Mouse (Mus musculus) midbrain, embryonic 12.5 days (tissue): ENCODE measurements around the gene AC124108.1. TPM values are rescaled to one million over a fixed set of nuclear protein-coding genes. Genes with fewer than 3 reads are reported as not detected.

ENCODE experiments used
- ATAC-seq: fragments of 200-750 bp; cut with Nextera tagmentation; 2 replicates; pipeline ENCODE4 v1.8.0; 2017; ENCODE audit warnings: low read depth, moderate TSS enrichment, moderate library complexity; ENCODE audit not compliant: low FRiP score
- H3K27ac ChIP-seq: fragments of 300-500 bp; sonication (generic); replicated peaks from 2 replicates; pipeline ENCODE4 v1.5.1; 2016; ENCODE audit warnings: mild to moderate bottlenecking
- H3K27me3 ChIP-seq: fragments of 300-500 bp; sonication (generic); 2 replicates; pipeline ENCODE4 v1.6.1; 2016; ENCODE audit warnings: mild to moderate bottlenecking
- H3K36me3 ChIP-seq: fragments of 300-500 bp; sonication (generic); 2 replicates; pipeline ENCODE4 v1.6.1; 2016
- H3K4me1 ChIP-seq: fragments of 300-500 bp; sonication (generic); 2 replicates; pipeline ENCODE4 v1.6.1; 2016
- H3K4me2 ChIP-seq: fragments of 300-500 bp; sonication (generic); replicated peaks from 2 replicates; pipeline ENCODE4 v1.6.1; 2016; ENCODE audit warnings: mild to moderate bottlenecking, moderate library complexity
- H3K4me3 ChIP-seq: fragments of 300-500 bp; sonication (generic); 2 replicates; pipeline ENCODE4 v1.5.1; 2016; ENCODE audit warnings: mild to moderate bottlenecking
- H3K9ac ChIP-seq: fragments of 300-500 bp; sonication (generic); replicated peaks from 2 replicates; pipeline ENCODE4 v1.6.1; 2016; ENCODE audit warnings: mild to moderate bottlenecking, moderate library complexity
- H3K9me3 ChIP-seq: fragments of 300-500 bp; sonication (generic); 2 replicates; pipeline ENCODE4 v1.6.1; 2016; ENCODE audit warnings: mild to moderate bottlenecking
- WGBS: fragments of 180-500 bp; shearing (Covaris S2); methylation state at CpG from one replicate; pipeline ENCODE4 v1.1.7; 2016; 5-methylcytosine and 5-hydroxymethylcytosine counted together
- polyA plus RNA-seq: library from polyadenylated mRNA; unstranded; fragments of >200 nt; fragmentation: Nextera tagmentation; extraction: Ambion mirVana; gene quantifications from 2 replicates; pipeline ENCODE4 v1.2.1, GENCODE M21; 2016

AC124108.1 gene
- polyA plus RNA-seq, 1 experiment from 2014 or later: 6.1 TPM

DNA sequence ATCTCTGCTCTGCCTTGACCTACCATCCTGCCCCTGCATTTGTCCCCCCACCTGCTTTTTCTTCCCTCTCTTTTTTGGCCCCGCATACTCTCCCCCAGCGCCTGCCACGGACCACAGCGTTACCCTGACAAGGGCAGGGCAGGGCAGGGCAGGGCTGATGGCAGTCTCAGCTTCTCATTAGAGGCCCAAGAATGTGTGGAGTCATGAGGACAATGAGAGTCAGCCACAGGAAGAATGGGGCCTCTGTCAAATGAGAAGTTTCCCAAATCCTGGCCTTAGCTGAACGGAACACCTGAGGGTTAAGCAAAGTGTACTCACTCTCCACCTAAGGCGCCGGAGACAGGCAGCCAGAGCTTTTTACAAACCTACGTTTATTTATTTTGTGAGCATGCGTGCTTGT lies 3.8 kb downstream of the AC124108.1 start:
- peak overlapping the region; percentile 81 for H3K4me2 ChIP-seq
- peaks cover 10% of the 10 kb centered on the region for H3K36me3 ChIP-seq
- no peak for ATAC-seq
- no peaks in the 10 kb centered on the region for H3K27me3 ChIP-seq
- 34% methylated on average over 9 of the region's 9 CpGs for WGBS
- H3K9me3 ChIP-seq: no peaks in the 10 kb centered on the region
- H3K4me1 ChIP-seq: peaks cover 83% of the 10 kb centered on the region
- H3K27ac ChIP-seq: peak overlapping the region; percentile 56
- peak overlapping the region; percentile 46; the same call in 1 of the 2 replicates for H3K9ac ChIP-seq
- no peak overlapping the region for H3K4me3 ChIP-seq

- Histone ChIP-seq H3K4me2 (peak overlapping the region; percentile 81), H3K27me3 (no peaks in the 10 kb centered on the region), H3K27ac (peak overlapping the region; percentile 56; the same call in 1 of the 2 replicates), H3K36me3 (peaks cover 10% of the 10 kb centered on the region), H3K9ac (peak overlapping the region; percentile 46), H3K4me3 (0 out of 2 replicates have a peak overlapping the region, but pooled peaks have one; percentile 4), H3K4me1 (peaks cover 88% of the 10 kb centered on the region), H3K9me3 (no peaks in the 10 kb centered on the region)
- ATAC-seq: no peak
- 23% methylated on average over 5 of the region's 5 CpGs for WGBS
Observed at GRCm38 (mm10) chr1:132195681-132196080, 4.4 kb downstream of the AC124108.1 start.

- Histone ChIP-seq H3K27me3 (no peaks in the 10 kb centered on the region), H3K27ac (peak overlapping the region; percentile 58), H3K4me1 (peaks cover 95% of the 10 kb centered on the region), H3K9ac (no peak overlapping the region; the same call in 1 of the 2 replicates), H3K4me2 (peak overlapping the region; percentile 81), H3K36me3 (peaks cover 10% of the 10 kb centered on the region), H3K4me3 (no peak overlapping the region), H3K9me3 (no peaks in the 10 kb centered on the region)
- WGBS: 17% methylated on average over 7 of the region's 7 CpGs
- ATAC-seq: no peak
Observed at GRCm38 (mm10) chr1:132196337-132196736, 5.1 kb downstream of the AC124108.1 start.

GRCm38 (mm10) chr1:132197666-132198065 lies 6.4 kb downstream of the AC124108.1 start:
- H3K4me2 ChIP-seq: peak overlapping the region; percentile 81
- H3K27ac ChIP-seq: peak overlapping the region; percentile 87
- no peaks in the 10 kb centered on the region for H3K9me3 ChIP-seq
- H3K36me3 ChIP-seq: peaks cover 10% of the 10 kb centered on the region
- ATAC-seq: no peak
- H3K4me1 ChIP-seq: peaks cover 100% of the 10 kb centered on the region
- H3K9ac ChIP-seq: no peak overlapping the region; the same call in 1 of the 2 replicates
- WGBS: 7% methylated on average over 9 of the region's 9 CpGs
- H3K27me3 ChIP-seq: no peaks in the 10 kb centered on the region
- peak overlapping the region; percentile 9; the same call in 1 of the 2 replicates for H3K4me3 ChIP-seq

DNA sequence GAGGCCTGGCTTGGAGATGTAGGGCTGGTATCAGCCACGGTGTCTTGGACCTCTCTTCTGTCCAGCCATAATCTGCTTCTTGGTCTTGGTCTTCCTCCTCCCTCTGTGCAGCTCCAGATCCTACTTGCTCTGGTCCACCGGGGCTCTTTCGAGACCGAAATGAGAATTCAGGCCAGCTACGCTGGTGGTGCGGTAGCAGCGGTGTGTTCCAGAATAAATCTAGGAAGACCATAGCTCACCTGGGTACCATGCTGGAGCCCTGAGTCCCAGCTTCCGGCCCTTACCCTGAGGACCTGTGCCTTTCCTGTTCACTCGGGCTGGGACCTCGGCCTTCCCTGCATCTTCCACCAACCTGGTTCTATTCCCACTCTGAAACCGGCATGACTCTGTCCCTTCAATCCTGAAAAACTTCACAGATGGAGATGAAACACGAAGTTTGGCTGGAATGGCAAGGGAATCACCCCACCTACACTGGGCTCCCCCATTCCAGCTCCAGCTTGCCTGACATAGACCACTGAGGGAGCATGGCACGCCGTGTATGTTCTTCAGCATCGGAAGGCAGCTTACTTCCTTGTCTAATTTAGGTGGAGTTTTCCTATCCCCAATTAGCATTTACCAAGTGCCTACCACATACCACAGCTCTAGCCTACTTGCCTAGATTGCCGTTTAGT lies 7.3 kb downstream of the AC124108.1 start:
- peak overlapping the region; percentile 81; the same call in 1 of the 2 replicates for H3K4me2 ChIP-seq
- no peak overlapping the region for H3K9ac ChIP-seq
- no peaks in the 10 kb centered on the region for H3K27me3 ChIP-seq

GRCm38 (mm10) chr1:132199244-132199643 lies 8.0 kb downstream of the AC124108.1 start:
- WGBS: 65% methylated on average over 6 of the region's 6 CpGs
- Histone ChIP-seq H3K27me3 (no peaks in the 10 kb centered on the region), H3K4me3 (no peak overlapping the region), H3K4me2 (no peak overlapping the region), H3K4me1 (peaks cover 94% of the 10 kb centered on the region), H3K9me3 (no peaks in the 10 kb centered on the region), H3K27ac (peak overlapping the region; percentile 87), H3K9ac (no peak overlapping the region), H3K36me3 (peaks cover 15% of the 10 kb centered on the region)
- ATAC-seq: no peak

More for the DNA sequence above, 7.3 kb downstream of the AC124108.1 start:
- 82% methylated on average over 16 of the region's 16 CpGs for WGBS
- peaks cover 99% of the 10 kb centered on the region for H3K4me1 ChIP-seq
- H3K36me3 ChIP-seq: peaks cover 10% of the 10 kb centered on the region
- no peak overlapping the region for H3K4me3 ChIP-seq
- ATAC-seq: no peak
- peak overlapping the region; percentile 87 for H3K27ac ChIP-seq
- H3K9me3 ChIP-seq: no peaks in the 10 kb centered on the region

DNA sequence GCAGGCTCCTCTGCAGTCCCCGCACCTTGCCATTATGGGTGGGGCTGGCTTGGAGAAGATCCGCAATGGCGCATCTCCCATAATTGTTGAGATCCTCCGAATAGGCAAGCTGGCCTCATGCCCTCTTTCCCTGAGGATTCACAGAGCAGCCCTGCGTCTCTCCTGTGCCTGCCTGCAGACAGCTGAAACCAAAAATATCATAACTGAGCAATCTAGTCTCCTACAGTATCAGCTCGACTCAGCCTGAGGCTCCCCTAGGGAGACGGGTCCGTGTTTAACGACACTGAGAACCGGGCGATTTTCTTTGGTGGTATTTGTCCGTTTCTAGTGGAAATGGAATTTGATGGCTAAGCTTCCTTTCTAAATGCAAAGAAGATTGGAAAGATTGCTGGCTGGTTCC lies 8.7 kb downstream of the AC124108.1 start:
- Histone ChIP-seq H3K4me2 (peak overlapping the region; percentile 40), H3K36me3 (peaks cover 16% of the 10 kb centered on the region), H3K27ac (peak overlapping the region; percentile 87), H3K4me1 (peaks cover 87% of the 10 kb centered on the region), H3K9ac (no peak overlapping the region), H3K9me3 (no peaks in the 10 kb centered on the region), H3K27me3 (no peaks in the 10 kb centered on the region), H3K4me3 (peak overlapping the region; percentile 21)
- no peak for ATAC-seq
- 6% methylated on average over 11 of the region's 12 CpGs for WGBS

DNA sequence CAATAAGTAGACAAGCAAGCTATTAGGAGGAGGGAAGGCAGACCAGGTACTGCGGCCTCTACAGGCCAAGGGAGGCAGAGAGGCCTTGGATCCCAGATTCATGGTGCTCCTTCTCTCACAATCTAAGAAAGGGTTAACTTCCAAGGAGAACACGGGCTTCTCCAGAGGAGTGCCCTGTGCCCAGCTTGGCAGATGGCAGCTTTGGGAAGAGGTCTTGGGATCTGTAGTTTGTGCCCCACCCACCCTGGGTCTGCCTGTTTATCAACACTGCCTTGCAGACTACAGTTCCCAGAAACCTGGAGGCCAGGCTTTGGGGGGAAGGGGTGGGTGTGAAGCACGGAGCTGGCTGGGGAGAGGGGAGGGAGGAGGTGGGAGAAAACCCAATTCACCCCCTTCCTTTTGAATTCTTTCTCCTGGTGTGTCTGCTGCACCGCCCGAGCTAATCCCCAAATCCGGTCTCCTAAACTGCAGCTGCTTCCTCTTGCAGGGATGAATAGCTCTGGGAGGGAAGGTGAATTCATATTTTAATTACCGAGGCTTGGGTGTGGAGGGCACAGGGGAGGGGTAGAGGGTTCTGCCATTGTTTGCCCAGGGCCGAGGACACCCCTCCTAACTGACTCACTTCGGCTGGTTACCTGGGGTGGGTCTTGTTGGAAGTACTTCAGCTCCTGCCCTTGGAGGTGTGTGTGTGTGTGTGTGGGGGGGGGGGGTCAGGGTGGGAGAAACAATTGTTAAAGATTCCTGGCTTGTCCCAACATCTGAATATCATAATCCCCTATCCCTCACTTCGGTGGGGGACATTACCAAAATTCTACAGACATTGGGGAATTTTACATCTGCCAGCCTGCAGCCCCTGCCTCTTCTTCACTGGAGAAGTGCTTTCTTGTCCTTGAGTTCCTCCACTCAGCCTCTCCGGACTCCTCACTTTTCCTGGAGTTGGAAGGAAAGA lies 9.6 kb downstream of the AC124108.1 start:
- H3K9me3 ChIP-seq: no peaks in the 10 kb centered on the region
- H3K9ac ChIP-seq: peak overlapping the region; percentile 32
- H3K4me3 ChIP-seq: peak overlapping the region; percentile 21
- peaks cover 85% of the 10 kb centered on the region for H3K4me1 ChIP-seq
- H3K36me3 ChIP-seq: peaks cover 16% of the 10 kb centered on the region
- WGBS: 2% methylated on average over 11 of the region's 11 CpGs
- ATAC-seq: peak; percentile 90
- H3K27ac ChIP-seq: peak overlapping the region; percentile 87
- peak overlapping the region; percentile 40 for H3K4me2 ChIP-seq
- H3K27me3 ChIP-seq: no peaks in the 10 kb centered on the region

- Histone ChIP-seq H3K9me3 (no peaks in the 10 kb centered on the region), H3K27ac (peak overlapping the region; percentile 87), H3K9ac (peak overlapping the region; percentile 32), H3K36me3 (peaks cover 16% of the 10 kb centered on the region), H3K4me3 (peak overlapping the region; percentile 21; the same call in 1 of the 2 replicates), H3K4me2 (peak overlapping the region; percentile 40), H3K27me3 (no peaks in the 10 kb centered on the region), H3K4me1 (peaks cover 81% of the 10 kb centered on the region)
- 14% methylated on average over 4 of the region's 4 CpGs for WGBS
- ATAC-seq: peak; percentile 10; the same call in 1 of the 2 replicates
Observed at GRCm38 (mm10) chr1:132201511-132201860, 10.2 kb downstream of the AC124108.1 start.

GRCm38 (mm10) chr1:132201936-132202335 lies 10.7 kb downstream of the AC124108.1 start:
- Histone ChIP-seq H3K9me3 (no peaks in the 10 kb centered on the region), H3K36me3 (peaks cover 16% of the 10 kb centered on the region), H3K27ac (peak overlapping the region; percentile 87), H3K9ac (peak overlapping the region; percentile 32; the same call in 1 of the 2 replicates), H3K4me3 (no peak overlapping the region), H3K27me3 (no peaks in the 10 kb centered on the region), H3K4me1 (peaks cover 78% of the 10 kb centered on the region), H3K4me2 (peak overlapping the region; percentile 40)
- 47% methylated on average over 2 of the region's 2 CpGs for WGBS
- ATAC-seq: no peak

- no peak overlapping the region for H3K9ac ChIP-seq
- 95% methylated on average over 5 of the region's 5 CpGs for WGBS
- peaks cover 78% of the 10 kb centered on the region for H3K4me1 ChIP-seq
- peaks cover 16% of the 10 kb centered on the region for H3K36me3 ChIP-seq
- no peaks in the 10 kb centered on the region for H3K9me3 ChIP-seq
- no peaks in the 10 kb centered on the region for H3K27me3 ChIP-seq
- ATAC-seq: no peak
- H3K27ac ChIP-seq: peak overlapping the region; percentile 87
- no peak overlapping the region for H3K4me3 ChIP-seq
- no peak overlapping the region for H3K4me2 ChIP-seq
Observed at GRCm38 (mm10) chr1:132202771-132203170, 11.5 kb downstream of the AC124108.1 start.
